Mouse (Mus musculus) embryonic facial prominence, embryonic 15.5 days (tissue): ENCODE data around the gene Riox1. TPM values are rescaled to one million over a fixed set of nuclear protein-coding genes. Genes with fewer than 3 reads are reported as not detected.
"Not testable (repeated sequence)": the region's sequence is repeated elsewhere in the genome, so short reads cannot be mapped to it uniquely, and the experiment has no call there.

ENCODE experiments used
- ATAC-seq: fragments of 200-750 bp; cut with Nextera tagmentation; 2 replicates; pipeline ENCODE4 v1.8.0; 2017; ENCODE audit warnings: low read depth, moderate TSS enrichment; ENCODE audit not compliant: insufficient number of reproducible peaks, low FRiP score, low TSS enrichment
- H3K27ac ChIP-seq: fragments of 300-500 bp; sonication (generic); replicated peaks from 2 replicates; pipeline ENCODE4 v1.5.1; 2015; ENCODE audit warnings: mild to moderate bottlenecking, inconsistent platforms
- H3K27me3 ChIP-seq: fragments of 300-500 bp; sonication (generic); 2 replicates; pipeline ENCODE4 v1.6.1; 2015; ENCODE audit warnings: inconsistent platforms
- H3K36me3 ChIP-seq: fragments of 300-500 bp; sonication (generic); 2 replicates; pipeline ENCODE4 v1.6.1; 2015; ENCODE audit warnings: mild to moderate bottlenecking, inconsistent platforms
- H3K4me1 ChIP-seq: fragments of 300-500 bp; sonication (generic); 2 replicates; pipeline ENCODE4 v1.6.1; 2015; ENCODE audit warnings: inconsistent platforms
- H3K4me2 ChIP-seq: fragments of 300-500 bp; sonication (generic); replicated peaks from 2 replicates; pipeline ENCODE4 v1.6.1; 2015; ENCODE audit warnings: mild to moderate bottlenecking, inconsistent platforms
- H3K4me3 ChIP-seq: fragments of 300-500 bp; sonication (generic); replicated peaks from 2 replicates; pipeline ENCODE4 v1.5.1; 2015; ENCODE audit warnings: mild to moderate bottlenecking, inconsistent platforms
- H3K9ac ChIP-seq: fragments of 300-500 bp; sonication (generic); 2 replicates; pipeline ENCODE4 v1.6.1; 2015; ENCODE audit warnings: inconsistent platforms
- H3K9me3 ChIP-seq: fragments of 300-500 bp; sonication (generic); replicated peaks from 2 replicates; pipeline ENCODE4 v1.6.1; 2016; ENCODE audit warnings: inconsistent platforms
- WGBS: fragments of 180-500 bp; shearing (Covaris S2); methylation state at CpG from one replicate; pipeline ENCODE4 v1.1.7; 2015; 5-methylcytosine and 5-hydroxymethylcytosine counted together
- polyA plus RNA-seq: library from polyadenylated mRNA; unstranded; fragments of >200 nt; fragmentation: Nextera tagmentation; extraction: Ambion mirVana; gene quantifications from 2 replicates; pipeline ENCODE4 v1.2.1, GENCODE M21; 2015

Riox1 gene
- polyA plus RNA-seq, 1 experiment from 2014 or later, result 15.4 TPM

GRCm38 (mm10) chr12:83925160-83925703 lies 25.2 kb upstream of the Riox1 start:
- H3K4me1 ChIP-seq, result peaks cover 5% of the 10 kb centered on the region
- ATAC-seq, result no peak
- no peak overlapping the region for H3K9ac ChIP-seq
- no peak overlapping the region for H3K4me2 ChIP-seq
- no peaks in the 10 kb centered on the region for H3K27me3 ChIP-seq
- WGBS, result 59% methylated on average over 7 of the region's 7 CpGs
- H3K9me3 ChIP-seq, result no peaks in the 10 kb centered on the region
- no peak overlapping the region for H3K27ac ChIP-seq
- no peak overlapping the region for H3K4me3 ChIP-seq
- H3K36me3 ChIP-seq, result no peaks in the 10 kb centered on the region

GRCm38 (mm10) chr12:83926061-83926460 lies 24.3 kb upstream of the Riox1 start:
- Histone ChIP-seq H3K27me3 (no peaks in the 10 kb centered on the region), H3K4me3 (no peak overlapping the region), H3K9me3 (no peaks in the 10 kb centered on the region), H3K36me3 (no peaks in the 10 kb centered on the region), H3K9ac (no peak overlapping the region), H3K4me1 (peaks cover 5% of the 10 kb centered on the region), H3K27ac (no peak overlapping the region), H3K4me2 (no peak overlapping the region)
- 72% methylated on average over 2 of the region's 2 CpGs for WGBS
- no peak for ATAC-seq

- Histone ChIP-seq H3K4me3 (no peak overlapping the region), H3K4me1 (peaks cover 5% of the 10 kb centered on the region), H3K9ac (no peak overlapping the region), H3K9me3 (no peaks in the 10 kb centered on the region), H3K27me3 (no peaks in the 10 kb centered on the region), H3K4me2 (no peak overlapping the region), H3K36me3 (no peaks in the 10 kb centered on the region), H3K27ac (no peak overlapping the region)
- ATAC-seq, result no peak
- whole genome bisulfite sequencing, result 83% methylated on average over 4 of the region's 4 CpGs
These were observed 22.7 kb upstream of the Riox1 start for GRCm38 (mm10) chr12:83927747-83928146.

DNA sequence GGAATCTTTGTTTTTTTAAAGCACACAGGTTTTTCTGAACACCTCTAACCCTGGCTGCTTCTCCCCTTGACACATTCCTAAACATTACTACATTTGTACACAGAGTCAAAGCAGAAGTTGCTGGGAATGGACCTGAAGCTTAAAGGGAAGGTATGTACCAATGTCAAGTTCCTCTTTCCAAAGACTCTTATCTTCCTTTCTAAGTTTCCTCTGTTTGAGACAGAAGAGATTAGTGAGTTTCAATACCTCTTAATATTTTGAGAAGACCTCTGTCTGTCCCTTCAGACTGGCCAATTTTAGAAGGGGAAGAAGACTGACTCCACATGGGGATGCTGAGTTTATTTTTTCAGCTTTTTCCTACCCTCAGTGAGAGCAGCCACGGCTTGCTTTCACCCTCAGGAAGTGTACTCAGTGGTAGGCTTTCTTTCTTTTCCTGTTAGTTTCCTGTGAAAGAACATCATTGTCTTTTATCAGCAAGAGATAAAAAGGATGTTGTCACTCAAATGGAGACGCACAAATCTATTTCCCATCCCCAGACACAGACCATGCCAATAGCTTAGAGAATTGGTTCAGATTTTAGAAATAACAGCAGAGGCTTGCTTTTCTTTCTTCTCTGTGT lies 21.1 kb upstream of the Riox1 start:
- WGBS, result 25% methylated on average over 2 of the region's 2 CpGs
- H3K36me3 ChIP-seq, result no peaks in the 10 kb centered on the region
- H3K27me3 ChIP-seq, result no peaks in the 10 kb centered on the region
- no peak overlapping the region for H3K4me3 ChIP-seq
- ATAC-seq, result no peak
- no peak overlapping the region for H3K27ac ChIP-seq
- H3K4me1 ChIP-seq, result no peaks in the 10 kb centered on the region
- H3K4me2 ChIP-seq, result no peak overlapping the region
- H3K9me3 ChIP-seq, result no peaks in the 10 kb centered on the region
- no peak overlapping the region for H3K9ac ChIP-seq

GRCm38 (mm10) chr12:83937600-83937999 lies 12.8 kb upstream of the Riox1 start:
- no peak overlapping the region for H3K4me3 ChIP-seq
- no peaks in the 10 kb centered on the region for H3K36me3 ChIP-seq
- H3K9me3 ChIP-seq, result no peaks in the 10 kb centered on the region
- WGBS, result 65% methylated on average over 10 of the region's 10 CpGs
- no peaks in the 10 kb centered on the region for H3K27me3 ChIP-seq
- ATAC-seq, result no peak
- no peak overlapping the region for H3K4me2 ChIP-seq
- no peaks in the 10 kb centered on the region for H3K4me1 ChIP-seq
- no peak overlapping the region for H3K27ac ChIP-seq
- H3K9ac ChIP-seq, result no peak overlapping the region

DNA sequence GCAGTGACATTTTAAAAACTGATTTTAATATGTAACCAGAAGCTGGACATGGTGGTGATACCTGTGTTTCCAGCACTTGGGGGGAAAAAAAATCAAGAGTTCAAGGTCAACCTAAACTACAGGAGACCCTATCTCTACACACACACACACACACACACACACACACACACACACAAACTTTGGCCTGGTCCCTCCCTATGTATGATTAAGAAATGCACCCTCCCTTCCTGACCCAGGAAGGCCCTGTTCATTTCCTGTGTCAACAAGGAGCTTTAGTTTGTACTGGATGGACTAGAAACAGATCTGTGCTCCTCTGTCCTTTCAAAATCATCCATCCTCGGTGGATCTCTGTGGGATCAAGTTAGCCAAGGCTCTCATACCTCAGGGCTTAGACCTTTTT lies 11.8 kb upstream of the Riox1 start:
- not testable (repeated sequence) for H3K27ac ChIP-seq, H3K9ac ChIP-seq, ATAC-seq, H3K4me1 ChIP-seq, H3K9me3 ChIP-seq, H3K4me2 ChIP-seq, H3K36me3 ChIP-seq, H3K4me3 ChIP-seq, H3K27me3 ChIP-seq
- 25% methylated on average over 1 of the region's 1 CpGs for WGBS

- Histone ChIP-seq H3K36me3 (no peaks in the 10 kb centered on the region), H3K9ac (no peak overlapping the region), H3K27ac (no peak overlapping the region), H3K4me1 (no peaks in the 10 kb centered on the region), H3K27me3 (no peaks in the 10 kb centered on the region), H3K9me3 (no peaks in the 10 kb centered on the region), H3K4me2 (no peak overlapping the region), H3K4me3 (no peak overlapping the region)
- ATAC-seq, result no peak
- WGBS, result 66% methylated on average over 2 of the region's 2 CpGs
These were observed 11.1 kb upstream of the Riox1 start for GRCm38 (mm10) chr12:83939332-83939731.

DNA sequence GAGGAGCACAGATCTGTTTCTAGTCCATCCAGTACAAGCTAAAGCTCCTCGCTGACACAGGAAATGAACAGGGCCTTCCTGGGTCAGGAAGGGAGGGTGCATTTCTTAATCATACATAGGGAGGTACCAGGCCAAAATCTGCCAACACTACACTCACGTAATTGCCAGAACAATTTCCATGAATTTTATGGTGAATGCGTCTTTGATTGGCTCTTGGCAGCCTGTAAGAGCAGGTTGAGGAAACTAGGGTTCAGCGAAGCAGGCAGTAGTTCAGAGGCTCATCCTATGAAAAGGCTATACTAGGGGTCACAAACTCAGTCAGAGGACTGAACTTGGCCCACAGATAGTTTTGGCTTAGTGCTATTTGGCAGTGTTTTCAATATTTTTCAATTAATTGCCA lies 10.4 kb upstream of the Riox1 start:
- Histone ChIP-seq H3K9me3 (no peaks in the 10 kb centered on the region), H3K36me3 (no peaks in the 10 kb centered on the region), H3K27me3 (no peaks in the 10 kb centered on the region), H3K9ac (no peak overlapping the region), H3K4me2 (no peak overlapping the region), H3K4me1 (no peaks in the 10 kb centered on the region), H3K27ac (no peak overlapping the region), H3K4me3 (no peak overlapping the region)
- WGBS, result 53% methylated on average over 4 of the region's 4 CpGs
- no peak for ATAC-seq

DNA sequence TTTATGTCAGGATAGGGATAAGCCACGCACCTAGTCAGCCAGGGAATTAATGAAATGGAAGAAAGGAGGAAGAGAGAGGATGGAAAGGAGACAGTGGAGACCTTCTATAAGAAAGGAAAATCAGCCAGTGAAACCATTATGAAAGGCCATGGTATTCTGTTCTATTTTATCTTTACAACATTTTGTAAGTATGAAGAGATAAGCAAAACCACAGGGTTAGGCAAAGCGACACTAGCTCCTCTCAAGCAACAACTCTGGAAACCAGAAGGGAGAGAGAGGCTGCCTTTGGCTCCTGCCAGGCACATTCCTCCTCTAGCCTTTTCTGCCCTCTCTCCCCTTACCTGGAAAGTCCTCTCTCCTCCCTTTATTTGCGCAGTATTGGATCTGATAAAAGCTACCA lies 8.5 kb upstream of the Riox1 start:
- Histone ChIP-seq H3K4me3 (no peak overlapping the region), H3K9me3 (no peaks in the 10 kb centered on the region), H3K4me2 (no peak overlapping the region), H3K9ac (no peak overlapping the region), H3K36me3 (no peaks in the 10 kb centered on the region), H3K4me1 (no peaks in the 10 kb centered on the region), H3K27ac (no peak overlapping the region), H3K27me3 (no peaks in the 10 kb centered on the region)
- WGBS, result 75% methylated on average over 3 of the region's 3 CpGs
- no peak for ATAC-seq

- Histone ChIP-seq H3K9ac (no peak overlapping the region), H3K4me3 (no peak overlapping the region), H3K36me3 (no peaks in the 10 kb centered on the region), H3K27me3 (no peaks in the 10 kb centered on the region), H3K4me2 (no peak overlapping the region), H3K27ac (no peak overlapping the region), H3K4me1 (peaks cover 18% of the 10 kb centered on the region), H3K9me3 (no peaks in the 10 kb centered on the region)
- 80% methylated on average over 8 of the region's 8 CpGs for WGBS
- no peak for ATAC-seq
These were observed 3.1 kb upstream of the Riox1 start for GRCm38 (mm10) chr12:83947260-83947811.

- ATAC-seq, result no peak
- peaks cover 29% of the 10 kb centered on the region for H3K4me1 ChIP-seq
- H3K9ac ChIP-seq, result no peak overlapping the region
- 81% methylated on average over 4 of the region's 4 CpGs for WGBS
- H3K4me2 ChIP-seq, result no peak overlapping the region
- H3K27ac ChIP-seq, result no peak overlapping the region
- H3K27me3 ChIP-seq, result no peaks in the 10 kb centered on the region
- peaks cover 7% of the 10 kb centered on the region; the same call in 1 of the 2 replicates for H3K36me3 ChIP-seq
- H3K4me3 ChIP-seq, result no peak overlapping the region
- H3K9me3 ChIP-seq, result no peaks in the 10 kb centered on the region
These were observed 1.4 kb upstream of the Riox1 start for GRCm38 (mm10) chr12:83949043-83949442.
